Mouse (Mus musculus) embryonic stem cell, embryonic (primary cell): ENCODE measurements around the gene Nkx1-2.

ENCODE experiments used
- CTCF ChIA-PET, 4 experiments: fragments of 300-600 bp in 2 of 4; fragments of 350-600 bp in 2 of 4; sonication (Branson Sonifier 250); formaldehyde crosslinking; loops; one replicate each; lab custom pipeline; 2022; ENCODE audit warnings: inconsistent platforms in 2 of 4; lab: Charles Lee
- POLR2A ChIA-PET, 4 experiments: fragments of 300-600 bp in 2 of 4; fragments of 350-600 bp in 2 of 4; sonication (Branson Sonifier 250); formaldehyde crosslinking; loops; one replicate each; lab custom pipeline; 2022; ENCODE audit warnings: antibody characterized with exemption in 4 of 4, inconsistent platforms in 1 of 4; lab: Charles Lee

Gene Nkx1-2

DNA sequence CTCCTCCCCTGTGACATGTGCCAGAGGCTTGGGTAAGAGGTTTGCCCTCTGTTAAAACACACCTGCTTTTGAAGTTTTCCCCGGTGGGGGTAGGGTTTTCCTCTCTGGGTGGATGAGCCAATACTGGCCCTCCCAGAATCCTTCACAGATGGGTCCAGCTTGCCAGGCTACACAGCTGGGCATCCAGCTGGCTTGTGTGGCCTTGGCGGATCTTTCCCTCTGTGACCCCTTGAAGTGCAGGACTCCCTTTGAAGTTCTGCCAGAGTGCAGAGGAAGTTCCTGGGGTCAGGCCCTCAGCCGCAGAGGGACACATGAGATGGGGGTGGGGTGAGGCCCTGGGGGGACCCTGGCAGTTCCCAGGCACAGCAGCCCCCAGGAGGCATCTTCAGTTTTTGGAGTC lies 15.9 kb upstream of the Nkx1-2 start:
- ChIA-PET POLR2A (no interaction called here), CTCF (no interaction called here)

DNA sequence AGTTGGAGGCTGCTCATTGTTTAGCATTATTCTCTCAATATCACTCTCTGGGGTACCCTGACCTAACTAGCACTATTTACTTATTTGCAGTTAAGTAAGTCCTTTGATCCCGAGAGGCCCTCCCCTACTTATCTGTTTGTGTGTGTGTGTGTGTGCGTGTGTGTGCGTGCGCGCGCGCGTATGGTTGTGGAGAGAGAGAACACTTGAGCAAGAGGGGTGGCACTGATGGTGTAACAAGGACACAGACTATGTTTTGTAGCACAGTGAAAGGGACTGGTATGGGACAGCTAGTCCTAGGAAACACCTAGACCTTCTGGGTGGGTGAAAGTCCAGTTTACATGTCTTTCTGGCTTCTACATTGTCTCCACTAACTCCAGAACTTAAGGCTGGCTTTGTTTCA lies 12.1 kb upstream of the Nkx1-2 start:
- POLR2A ChIA-PET = interaction anchor here in 2 of 4 experiments (1.1 to 2.1 kb wide), 3 partner anchors 8 to 329 kb away, joined by 3 to 6 read pairs (median 4); no protein-coding TSS in a partner anchor
- CTCF ChIA-PET = no interaction called here

DNA sequence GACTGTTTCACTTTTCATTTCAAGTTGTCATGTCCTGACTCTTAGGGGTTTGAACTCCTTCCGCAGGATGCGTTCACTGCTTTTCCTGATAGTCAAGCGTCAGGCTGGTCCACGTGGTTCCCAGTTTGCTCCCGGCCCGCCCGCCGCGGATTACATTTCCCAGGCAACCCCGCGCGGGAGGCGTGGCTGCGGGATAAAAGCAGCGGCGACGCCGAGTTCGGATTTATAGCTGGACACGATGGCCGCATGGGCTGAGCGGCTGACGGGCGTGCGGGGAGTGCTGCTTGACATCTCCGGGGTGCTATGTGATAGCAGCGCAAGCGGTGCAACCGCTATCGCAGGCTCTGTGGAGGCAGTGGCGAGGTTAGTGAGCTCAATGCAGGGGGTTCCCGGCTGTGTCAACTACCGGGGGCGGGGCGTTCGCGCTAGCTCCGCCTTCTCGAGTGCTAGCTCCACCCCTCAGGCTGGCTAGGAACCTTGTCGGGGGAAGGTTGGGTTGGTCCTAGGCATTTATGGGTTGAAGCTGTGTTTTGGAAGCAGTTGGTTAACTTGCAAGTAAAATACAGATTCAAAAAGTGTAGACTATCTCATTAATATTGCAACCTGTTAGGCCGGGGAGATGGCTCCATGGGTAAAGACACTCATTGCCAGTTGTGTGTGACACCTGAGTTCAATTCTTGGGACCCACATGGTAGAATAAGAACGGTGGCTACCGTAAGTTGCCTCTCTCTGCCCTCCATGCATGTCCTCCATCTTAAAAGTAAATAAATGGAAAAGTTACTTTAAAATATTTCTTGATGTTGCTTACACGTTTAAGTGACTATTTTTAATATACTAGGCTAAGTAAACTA lies 11.3 kb upstream of the Nkx1-2 start, which contains the start of gene Lhpp:
Gene Lhpp (plus strand): TSS at position 171 of the 851 bp plus-strand sequence.
- CTCF ChIA-PET = interaction anchor here (0.7 to 1.0 kb wide), 7 partner anchors 13 to 580 kb away, joined by 3 to 6 read pairs (median 3); partner anchors contain the start of gene Oat (in 1 of the 4)

DNA sequence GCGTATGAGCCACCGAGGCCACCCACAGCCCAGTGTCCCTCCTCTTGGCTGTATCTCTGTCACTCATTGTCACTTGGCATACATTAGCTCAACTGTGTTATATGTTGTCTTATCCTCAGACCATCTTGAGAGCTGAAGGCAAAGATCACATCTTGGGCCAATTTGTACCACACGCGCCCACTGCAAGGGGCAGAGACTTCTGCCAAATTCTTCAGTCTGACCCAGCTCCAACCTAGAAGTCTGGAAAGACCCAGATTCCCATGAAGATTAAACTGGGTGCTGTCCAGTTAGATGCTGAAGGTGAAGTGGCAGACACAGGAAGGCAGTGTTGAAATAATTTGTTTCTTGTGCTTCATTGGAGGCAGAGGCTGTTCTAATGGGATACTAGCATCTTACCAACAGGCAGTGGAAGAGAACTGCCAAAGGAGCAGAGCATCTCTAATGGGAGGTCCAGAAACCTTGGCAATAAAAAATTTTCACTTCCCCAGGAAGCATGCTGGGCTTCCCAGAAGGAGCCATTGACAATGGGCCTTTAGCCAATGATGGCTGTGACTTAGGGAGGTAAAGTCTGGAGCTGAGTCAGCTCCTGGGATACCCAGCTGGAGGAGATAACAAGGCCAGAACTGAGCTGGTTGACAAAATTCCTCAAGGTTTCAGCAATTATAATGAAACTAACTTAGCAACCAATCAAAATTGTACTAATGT lies 9.0 kb upstream of the Nkx1-2 start:
- POLR2A ChIA-PET = no interaction called here
- CTCF ChIA-PET = no interaction called here

More for the DNA sequence above, 11.3 kb upstream of the Nkx1-2 start, which contains the start of gene Lhpp:
- POLR2A ChIA-PET = interaction anchor here in 3 of 4 experiments (0.5 to 2.1 kb wide), 19 partner anchors 9 to 1200 kb away, joined by 3 to 24 read pairs (median 3); partner anchors contain the start of genes Oat (in 3 of the 3), Nkx1-2 (in 2 of the 3), Acadsb (in 1 of the 3) and Ikzf5 (in 1 of the 3)

DNA sequence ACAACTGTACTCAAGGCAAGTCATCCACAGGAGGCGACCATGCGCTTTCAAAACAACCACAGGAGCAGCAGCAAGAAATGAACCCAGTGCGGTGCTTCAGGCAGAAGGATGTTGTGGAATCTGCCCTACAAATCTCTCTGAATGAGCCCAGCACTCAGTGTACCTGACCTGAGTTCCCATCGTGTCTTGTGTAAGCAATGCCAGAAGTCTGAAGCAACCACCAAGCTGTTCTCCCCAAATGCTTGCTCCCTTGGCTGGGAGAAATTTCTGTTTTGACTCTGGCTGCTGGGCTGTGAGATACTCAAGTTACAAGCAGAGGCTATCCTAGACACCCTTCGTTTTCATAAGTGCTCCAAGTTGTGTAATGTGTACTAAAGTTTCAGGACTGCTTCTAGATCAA lies 6.3 kb upstream of the Nkx1-2 start:
- CTCF ChIA-PET = no interaction called here
- POLR2A ChIA-PET = no interaction called here

DNA sequence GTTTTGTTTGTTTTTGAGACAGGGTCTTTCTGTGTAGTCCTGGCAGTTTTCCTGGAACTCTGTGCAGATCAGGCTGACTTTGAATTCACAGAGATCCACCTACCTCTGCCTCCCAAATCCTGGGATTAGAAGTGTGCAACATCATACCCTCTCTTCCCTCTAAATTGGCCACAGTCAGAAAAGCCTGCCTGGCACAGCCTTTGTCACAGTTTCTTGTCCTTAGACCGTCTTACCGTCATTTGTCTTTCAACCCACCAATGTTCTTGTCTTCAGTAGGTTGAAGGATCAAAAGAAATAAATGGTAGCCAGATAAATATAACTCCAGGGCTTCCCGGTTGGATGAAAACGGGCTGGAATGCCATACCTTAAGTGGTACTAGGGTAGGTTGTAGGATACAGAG lies 5.3 kb upstream of the Nkx1-2 start:
- CTCF ChIA-PET = no interaction called here
- POLR2A ChIA-PET = interaction anchor here in 3 of 4 experiments (0.7 to 2.1 kb wide), 3 partner anchors 29 to 1257 kb away, joined by 3 to 5 read pairs (median 3); partner anchors contain the start of gene Oat (in 1 of the 3)

DNA sequence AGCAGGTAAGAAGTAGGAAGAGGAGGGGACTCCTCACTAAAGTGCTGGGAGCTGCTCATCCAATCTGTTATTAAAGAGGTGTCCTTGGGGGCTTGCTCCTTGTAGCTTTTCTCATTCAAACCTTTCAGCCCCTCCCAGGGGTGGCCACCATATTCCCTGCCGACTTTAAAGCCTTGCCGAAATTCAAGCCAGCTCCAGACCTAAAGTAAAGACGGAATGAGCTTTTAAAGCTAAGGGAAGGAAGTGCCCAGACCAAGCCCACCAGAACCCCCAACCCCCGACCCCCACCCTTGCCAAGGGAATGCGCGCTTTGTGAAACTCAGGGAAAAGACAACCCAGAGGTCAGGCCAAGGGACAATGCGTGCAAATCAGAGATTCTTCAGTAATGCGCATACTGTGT lies 1.5 kb upstream of the Nkx1-2 start:
- POLR2A ChIA-PET = interaction anchor here in 3 of 4 experiments (0.6 to 3.2 kb wide), 10 partner anchors 9 to 1841 kb away, joined by 3 to 17 read pairs (median 10); partner anchors contain the start of genes Oat (in 3 of the 3) and Lhpp (in 2 of the 3)
- CTCF ChIA-PET = interaction anchor here in 3 of 4 experiments (0.6 to 1.2 kb wide), 7 partner anchors 25 to 297 kb away, joined by 3 to 14 read pairs (median 5); partner anchors contain the start of gene Oat (in 1 of the 3)

DNA sequence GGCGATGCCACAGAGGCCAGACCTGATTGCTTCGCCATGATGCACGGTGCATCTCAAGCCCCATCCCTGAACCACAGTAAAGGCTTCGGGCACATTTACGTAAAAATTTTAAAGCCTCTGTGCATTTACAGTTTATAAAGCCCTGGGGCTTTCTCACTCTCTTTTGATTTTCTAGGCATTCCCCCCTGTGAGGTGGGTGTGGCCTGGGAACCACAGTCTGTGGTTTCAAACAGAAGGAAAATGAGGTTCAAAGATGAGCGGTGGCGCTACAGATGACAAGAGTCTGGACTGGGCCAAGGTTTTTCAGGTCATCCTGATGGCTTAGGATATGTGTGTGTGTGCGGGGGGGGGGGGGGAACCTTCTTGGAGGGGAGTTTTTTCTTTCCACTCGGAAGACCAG lies 589 bp upstream of the Nkx1-2 start:
- POLR2A ChIA-PET = interaction anchor here in 3 of 4 experiments (0.6 to 3.2 kb wide), 6 partner anchors 10 to 28 kb away, joined by 3 to 17 read pairs (median 8); partner anchors contain the start of genes Oat (in 2 of the 3) and Lhpp (in 1 of the 3)
- CTCF ChIA-PET = interaction anchor here in 2 of 4 experiments (0.6 to 1.2 kb wide), 2 partner anchors 39 to 83 kb away, joined by 7 read pairs; no protein-coding TSS in a partner anchor

DNA sequence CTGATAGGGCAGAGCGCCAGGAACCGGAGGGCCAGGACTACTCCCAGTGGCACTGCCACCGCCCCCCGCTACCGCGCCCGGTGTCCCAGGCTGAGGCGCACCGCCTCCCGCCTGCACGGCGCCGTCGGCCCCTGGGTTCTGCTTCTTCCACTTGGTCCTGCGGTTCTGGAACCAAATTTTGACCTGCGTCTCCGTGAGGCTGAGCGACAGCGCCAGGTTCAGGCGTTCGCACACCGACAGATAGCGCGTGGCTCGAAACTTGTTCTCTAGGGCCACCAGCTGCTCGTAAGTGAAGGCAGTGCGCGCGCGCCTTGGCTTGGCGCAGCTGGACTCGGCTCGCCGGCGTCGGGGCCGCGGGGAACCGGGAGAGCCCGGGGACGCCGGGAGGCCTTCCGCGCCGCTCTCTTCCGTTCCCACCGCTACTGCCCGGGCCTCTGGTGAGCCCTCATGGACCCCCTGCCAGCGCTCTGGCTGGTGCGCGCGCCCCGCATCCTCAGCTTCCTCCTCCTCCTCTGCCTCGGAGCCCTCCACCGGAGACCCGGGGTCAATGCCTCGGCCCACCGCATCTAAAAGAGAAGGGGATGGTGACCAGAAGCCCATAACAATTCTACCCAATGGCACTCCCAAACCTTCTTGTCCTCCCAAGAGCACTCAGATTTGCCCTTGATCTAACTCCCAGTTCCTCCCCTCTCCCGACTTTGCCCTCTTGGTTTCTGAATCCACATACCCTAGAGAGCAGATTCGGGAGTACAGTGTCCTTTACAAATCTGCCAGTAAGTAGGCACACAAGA lies 2.0 kb downstream of the Nkx1-2 start:
- ChIA-PET POLR2A (interaction anchor here in 2 of 4 experiments (0.6 to 2.3 kb wide), 4 partner anchors 14 to 25 kb away, joined by 3 to 9 read pairs (median 6); partner anchors contain the start of genes Lhpp (in 1 of the 2) and Oat (in 1 of the 2)), CTCF (interaction anchor here in 1 of 4 experiments (0.6 to 0.9 kb wide), 2 partner anchors 13 to 41 kb away, joined by 3 read pairs; partner anchors contain the start of gene Lhpp)

DNA sequence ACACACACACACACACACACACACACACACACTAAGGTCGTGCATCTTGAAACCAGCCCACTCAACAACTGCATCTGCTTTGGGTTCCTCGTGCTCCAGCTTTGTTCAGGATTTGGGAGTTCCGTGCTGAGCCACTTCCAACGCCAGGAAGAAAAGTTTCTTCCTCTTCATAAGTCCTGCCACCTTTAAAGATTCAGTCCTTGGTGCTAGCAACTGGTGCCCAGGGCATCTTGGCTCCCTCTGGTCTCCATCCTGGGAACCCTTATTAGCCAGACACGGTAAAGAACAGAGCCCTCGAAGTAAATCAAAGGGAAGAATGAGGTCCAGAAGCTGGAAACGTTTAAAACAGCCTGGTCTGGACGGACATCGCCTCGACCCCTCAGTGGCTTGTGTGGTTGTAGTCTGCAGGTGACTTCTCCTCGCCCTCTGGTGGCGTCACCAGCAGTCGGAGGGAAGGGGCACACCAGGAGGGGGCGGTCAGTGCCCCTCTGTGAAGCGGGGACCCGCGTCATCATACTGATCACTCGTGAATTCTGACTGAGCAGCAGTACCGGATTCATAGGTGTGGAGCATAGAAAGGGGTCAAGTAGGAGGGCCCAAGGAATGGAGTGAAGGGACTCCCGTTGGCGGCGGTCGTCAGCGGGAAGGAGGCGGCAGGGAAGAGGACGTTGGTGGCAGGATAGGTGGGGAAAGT lies 2.7 kb downstream of the Nkx1-2 start:
- ChIA-PET CTCF (interaction anchor here in 2 of 4 experiments (0.7 to 0.9 kb wide), 2 partner anchors 42 to 75 kb away, joined by 3 to 5 read pairs; no protein-coding TSS in a partner anchor), POLR2A (interaction anchor here in 2 of 4 experiments (0.6 to 2.3 kb wide), 4 partner anchors 14 to 24 kb away, joined by 3 to 9 read pairs (median 6); partner anchors contain the start of genes Lhpp (in 1 of the 2) and Oat (in 1 of the 2))

DNA sequence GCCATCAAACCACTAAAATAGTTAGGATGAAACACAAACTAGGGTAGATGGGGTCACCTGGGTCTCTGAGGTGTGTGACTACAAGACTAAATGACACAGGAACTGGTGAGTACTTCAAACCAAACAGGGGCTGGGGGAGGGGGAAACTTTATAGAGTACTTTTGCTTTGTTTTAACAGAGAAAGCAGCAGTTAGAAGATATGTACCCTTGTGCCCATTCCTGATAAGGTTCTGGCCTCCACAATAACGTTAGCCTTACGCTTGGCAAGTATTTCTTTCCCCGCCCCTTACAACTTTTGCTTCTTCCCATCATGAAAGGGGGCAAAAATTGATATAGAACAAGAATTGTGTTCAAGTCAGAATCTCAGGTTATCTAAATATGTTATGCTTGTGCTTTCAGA lies 3.6 kb downstream of the Nkx1-2 start:
- ChIA-PET POLR2A (interaction anchor here in 1 of 4 experiments (2.3 kb wide), 1 partner anchor 20 kb away, joined by 9 read pairs; the partner anchor contains the start of gene Oat), CTCF (interaction anchor here in 1 of 4 experiments (0.7 kb wide), 1 partner anchor 74 kb away, joined by 5 read pairs; no protein-coding TSS in a partner anchor)

DNA sequence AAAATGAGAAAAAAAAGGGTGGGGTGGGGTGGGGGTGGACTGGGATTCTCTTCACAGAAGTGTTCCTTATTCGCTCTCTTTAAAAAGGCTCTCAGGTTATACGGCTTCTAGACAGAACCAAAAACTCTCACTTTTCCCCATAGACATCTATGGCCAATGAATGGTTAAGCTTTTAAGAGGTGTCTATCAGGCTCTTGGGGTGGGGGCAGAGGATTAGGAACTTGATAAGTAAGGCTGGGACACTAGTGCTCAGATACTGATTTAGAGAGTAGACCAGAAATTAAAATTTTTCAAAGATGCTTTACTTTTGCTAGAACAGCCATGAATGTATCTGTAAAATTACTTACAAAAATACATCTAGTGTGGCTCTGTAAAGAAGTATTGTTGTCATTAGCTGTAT lies 5.1 kb downstream of the Nkx1-2 start:
- CTCF ChIA-PET = no interaction called here
- POLR2A ChIA-PET = interaction anchor here in 1 of 4 experiments (1.1 to 1.3 kb wide), 2 partner anchors 18 to 20 kb away, joined by 3 read pairs; partner anchors contain the start of gene Oat

DNA sequence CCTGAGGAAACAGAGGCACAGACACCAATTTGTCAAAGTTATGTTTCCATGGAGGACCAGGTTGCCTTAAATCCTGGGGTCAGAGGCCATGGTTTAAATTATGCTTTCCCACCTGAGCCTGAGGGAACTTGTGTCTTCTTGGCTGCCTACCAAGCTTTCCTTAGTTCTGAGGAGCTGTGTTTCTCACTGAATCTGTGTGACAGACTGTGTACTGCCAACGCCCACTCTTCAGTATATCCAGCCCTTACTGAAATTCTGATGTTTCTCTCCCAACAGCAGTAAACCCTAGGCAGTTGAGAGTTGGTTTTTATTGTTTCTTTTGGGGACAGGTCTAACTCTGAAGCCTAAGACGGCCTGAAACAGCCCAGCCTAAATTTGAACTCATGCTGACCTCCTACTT lies 5.7 kb downstream of the Nkx1-2 start:
- POLR2A ChIA-PET = interaction anchor here in 1 of 4 experiments (1.1 kb wide), 1 partner anchor 19 kb away, joined by 3 read pairs; no protein-coding TSS in a partner anchor
- CTCF ChIA-PET = no interaction called here

DNA sequence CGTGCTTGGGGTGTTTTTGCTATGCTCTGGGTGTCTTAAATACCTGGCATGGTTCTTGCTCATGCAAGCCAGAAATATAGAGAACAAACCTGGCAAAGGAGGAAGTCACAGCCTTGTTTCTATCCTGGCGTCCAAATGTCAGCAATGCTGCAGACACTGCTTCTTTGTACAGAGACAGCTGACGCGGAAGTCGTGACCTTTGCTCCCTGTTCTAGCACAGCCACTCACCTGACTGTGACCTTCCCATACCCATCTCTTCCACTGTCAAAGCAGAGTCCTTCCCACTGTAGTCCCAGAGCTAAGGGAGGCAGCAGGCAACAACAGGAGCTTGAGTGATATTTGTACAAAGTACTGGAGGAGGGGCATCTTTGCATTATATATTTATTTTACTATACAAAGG lies 9.8 kb downstream of the Nkx1-2 start:
- CTCF ChIA-PET = interaction anchor here in 1 of 4 experiments (0.8 kb wide), 1 partner anchor 49 kb away, joined by 3 read pairs; no protein-coding TSS in a partner anchor

DNA sequence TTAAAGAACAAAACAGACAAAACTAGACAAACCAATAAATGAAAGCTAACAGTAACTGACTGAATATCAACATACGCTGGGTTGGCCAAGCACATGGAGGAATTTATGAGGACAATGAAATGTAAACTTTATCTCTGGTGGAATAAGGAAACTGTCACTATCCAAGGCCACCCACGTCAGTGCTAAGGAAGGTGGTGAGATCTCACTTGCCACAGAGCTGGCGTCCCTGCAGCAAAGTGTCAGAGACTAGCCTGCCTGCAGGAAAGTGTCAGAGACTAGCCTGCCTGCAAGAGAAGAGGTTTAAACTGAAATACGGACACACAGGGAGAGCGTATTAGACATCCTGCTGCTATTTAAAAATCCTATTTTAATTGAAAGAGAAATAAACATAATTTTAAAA lies 12.3 kb downstream of the Nkx1-2 start:
- CTCF ChIA-PET = interaction anchor here in 1 of 4 experiments (0.8 kb wide), 1 partner anchor 372 kb away, joined by 3 read pairs; no protein-coding TSS in a partner anchor
- POLR2A ChIA-PET = interaction anchor here in 1 of 4 experiments (1.9 kb wide), 1 partner anchor 11 kb away, joined by 6 read pairs; the partner anchor contains the start of gene Oat

More for the DNA sequence above, 9.8 kb downstream of the Nkx1-2 start:
- POLR2A ChIA-PET = interaction anchor here in 2 of 4 experiments (0.7 to 3.0 kb wide), 5 partner anchors 10 to 49 kb away, joined by 4 to 9 read pairs (median 4); partner anchors contain the start of genes Oat (in 2 of the 2) and Nkx1-2 (in 1 of the 2)
